Mouse (Mus musculus) forebrain, embryonic 14.5 days (tissue): ENCODE data around the gene Hmgb2. TPM values are rescaled to one million over a fixed set of nuclear protein-coding genes. Genes with fewer than 3 reads are reported as not detected.
A peak's percentile ranks its signal among the peaks of the same experiment; 100 is the strongest.

Source experiments
- ATAC-seq: fragments of 200-750 bp; cut with Nextera tagmentation; 2 replicates; pipeline ENCODE4 v1.8.0; 2017; ENCODE audit warnings: mild to moderate bottlenecking, moderate library complexity
- DNase-seq: peaks from one replicate; pipeline ENCODE4 v3.0.0-alpha.2; 2015; ENCODE audit warnings: low spot score
- H3K27ac ChIP-seq: fragments of 300-500 bp; sonication (generic); 2 replicates; pipeline ENCODE4 v1.5.1; 2014; ENCODE audit warnings: low read depth, mild to moderate bottlenecking, control low read depth, low read length, moderate library complexity
- H3K27me3 ChIP-seq: fragments of 300-500 bp; sonication (generic); replicated peaks from 2 replicates; pipeline ENCODE4 v1.6.1; 2014; ENCODE audit warnings: low read length, control low read depth, mixed read lengths; ENCODE audit not compliant: control insufficient read depth, insufficient read depth
- H3K36me3 ChIP-seq: fragments of 300-500 bp; sonication (generic); 2 replicates; pipeline ENCODE4 v1.6.1; 2014; ENCODE audit warnings: low read length, control low read depth; ENCODE audit not compliant: control insufficient read depth, insufficient read depth
- H3K4me1 ChIP-seq: fragments of 300-500 bp; sonication (generic); 2 replicates; pipeline ENCODE4 v1.6.1; 2014; ENCODE audit warnings: antibody characterized with exemption, low read length, control low read depth; ENCODE audit not compliant: control insufficient read depth, insufficient read depth
- H3K4me2 ChIP-seq: fragments of 300-500 bp; sonication (generic); 2 replicates; pipeline ENCODE4 v1.6.1; 2014; ENCODE audit warnings: mild to moderate bottlenecking, control low read depth, low read length
- H3K4me3 ChIP-seq: fragments of 300-500 bp; sonication (generic); 2 replicates; pipeline ENCODE4 v1.5.1; 2014; ENCODE audit warnings: low read depth, low read length, control low read depth
- H3K9ac ChIP-seq: fragments of 300-500 bp; sonication (generic); 2 replicates; pipeline ENCODE4 v1.6.1; 2014; ENCODE audit warnings: mild to moderate bottlenecking, low read length, control low read depth, moderate library complexity
- H3K9me3 ChIP-seq: fragments of 300-500 bp; sonication (generic); replicated peaks from 2 replicates; pipeline ENCODE4 v1.6.1; 2016; ENCODE audit warnings: low read length, control low read depth, mixed read lengths; ENCODE audit not compliant: control insufficient read depth
- WGBS: fragments of 180-500 bp; shearing (Covaris S2); extraction: QIAGEN DNeasy Blood & Tissue Kit; methylation state at CpG from one replicate; pipeline ENCODE4 v1.1.7; 2014; 5-methylcytosine and 5-hydroxymethylcytosine counted together
- polyA plus RNA-seq: library from polyadenylated mRNA; unstranded; fragments of >200 nt; fragmentation: Nextera tagmentation; extraction: Ambion mirVana; gene quantifications from 2 replicates; pipeline ENCODE4 v1.2.1, GENCODE M21; 2014

The Hmgb2 gene
- polyA plus RNA-seq, 1 experiment from 2014 or later: 201 TPM

- no peak overlapping the region for H3K9ac ChIP-seq
- H3K27me3 ChIP-seq: no peaks in the 10 kb centered on the region
- H3K4me3 ChIP-seq: no peak overlapping the region
- H3K4me1 ChIP-seq: no peaks in the 10 kb centered on the region
- H3K36me3 ChIP-seq: peaks cover 28% of the 10 kb centered on the region; the same call in 1 of the 2 replicates
- no peak overlapping the region for H3K4me2 ChIP-seq
- H3K27ac ChIP-seq: no peak overlapping the region
- WGBS: 88% methylated on average over 3 of the region's 3 CpGs
- ATAC-seq (no peak), DNase-seq (no peak)
- no peaks in the 10 kb centered on the region for H3K9me3 ChIP-seq
These were observed 6.0 kb downstream of the Hmgb2 start for GRCm38 (mm10) chr8:57517723-57518122.

GRCm38 (mm10) chr8:57520186-57520786 is 8.6 kb downstream of the Hmgb2 start:
- no peak overlapping the region for H3K4me3 ChIP-seq
- WGBS: 87% methylated on average over 12 of the region's 12 CpGs
- no peak overlapping the region for H3K27ac ChIP-seq
- DNase-seq (no peak), ATAC-seq (no peak)
- H3K9me3 ChIP-seq: no peaks in the 10 kb centered on the region
- no peak overlapping the region for H3K9ac ChIP-seq
- peaks cover 17% of the 10 kb centered on the region; the same call in 1 of the 2 replicates for H3K36me3 ChIP-seq
- H3K4me1 ChIP-seq: no peaks in the 10 kb centered on the region
- H3K27me3 ChIP-seq: no peaks in the 10 kb centered on the region
- H3K4me2 ChIP-seq: no peak overlapping the region

- 92% methylated on average over 1 of the region's 1 CpGs for WGBS
- Histone ChIP-seq H3K4me3 (no peak overlapping the region), H3K4me2 (no peak overlapping the region), H3K27me3 (no peaks in the 10 kb centered on the region), H3K4me1 (no peaks in the 10 kb centered on the region), H3K27ac (no peak overlapping the region), H3K9me3 (no peaks in the 10 kb centered on the region), H3K36me3 (no peaks in the 10 kb centered on the region), H3K9ac (no peak overlapping the region)
- DNase-seq: no peak
- no peak for ATAC-seq
These were observed 16.3 kb downstream of the Hmgb2 start for GRCm38 (mm10) chr8:57528036-57528435.

GRCm38 (mm10) chr8:57530238-57530637 is 18.5 kb downstream of the Hmgb2 start:
- Histone ChIP-seq H3K27ac (no peak overlapping the region), H3K27me3 (no peaks in the 10 kb centered on the region), H3K4me1 (no peaks in the 10 kb centered on the region), H3K36me3 (0 out of 2 replicates have a peak, but pooled peaks cover 4% of the 10 kb centered on the region), H3K9me3 (no peaks in the 10 kb centered on the region), H3K4me2 (no peak overlapping the region), H3K4me3 (no peak overlapping the region), H3K9ac (no peak overlapping the region)
- ATAC-seq: no peak
- 89% methylated on average over 13 of the region's 13 CpGs for WGBS
- no peak for DNase-seq

GRCm38 (mm10) chr8:57530666-57531349 is 19.1 kb downstream of the Hmgb2 start:
- Histone ChIP-seq H3K4me3 (no peak overlapping the region), H3K9me3 (no peaks in the 10 kb centered on the region), H3K4me2 (no peak overlapping the region), H3K4me1 (no peaks in the 10 kb centered on the region), H3K9ac (no peak overlapping the region), H3K27me3 (no peaks in the 10 kb centered on the region), H3K36me3 (peaks cover 5% of the 10 kb centered on the region; the same call in 1 of the 2 replicates), H3K27ac (no peak overlapping the region)
- ATAC-seq (peak; percentile 84), DNase-seq (peak; percentile 90)
- WGBS: 29% methylated on average over 15 of the region's 15 CpGs

GRCm38 (mm10) chr8:57532223-57532622 is 20.5 kb downstream of the Hmgb2 start:
- no peak overlapping the region for H3K27ac ChIP-seq
- DNase-seq (peak; percentile 55), ATAC-seq (peak; percentile 45; the same call in 1 of the 2 replicates)
- no peak overlapping the region for H3K9ac ChIP-seq
- H3K27me3 ChIP-seq: no peaks in the 10 kb centered on the region
- H3K4me3 ChIP-seq: no peak overlapping the region
- no peak overlapping the region for H3K4me2 ChIP-seq
- H3K36me3 ChIP-seq: peaks cover 11% of the 10 kb centered on the region; the same call in 1 of the 2 replicates
- no peaks in the 10 kb centered on the region for H3K4me1 ChIP-seq
- no peaks in the 10 kb centered on the region for H3K9me3 ChIP-seq
- 58% methylated on average over 2 of the region's 2 CpGs for WGBS

GRCm38 (mm10) chr8:57533106-57533505 is 21.4 kb downstream of the Hmgb2 start:
- no peaks in the 10 kb centered on the region for H3K9me3 ChIP-seq
- H3K4me3 ChIP-seq: no peak overlapping the region
- no peak overlapping the region for H3K4me2 ChIP-seq
- H3K4me1 ChIP-seq: no peaks in the 10 kb centered on the region
- no peak for ATAC-seq
- 90% methylated on average over 4 of the region's 4 CpGs for WGBS
- H3K36me3 ChIP-seq: peaks cover 11% of the 10 kb centered on the region; the same call in 1 of the 2 replicates
- DNase-seq: no peak
- H3K27ac ChIP-seq: no peak overlapping the region
- no peak overlapping the region for H3K9ac ChIP-seq
- H3K27me3 ChIP-seq: no peaks in the 10 kb centered on the region

GRCm38 (mm10) chr8:57534495-57534894 is 22.8 kb downstream of the Hmgb2 start:
- peaks cover 11% of the 10 kb centered on the region; the same call in 1 of the 2 replicates for H3K36me3 ChIP-seq
- H3K27ac ChIP-seq: no peak overlapping the region
- H3K4me2 ChIP-seq: no peak overlapping the region
- WGBS: 91% methylated on average over 4 of the region's 4 CpGs
- DNase-seq (no peak), ATAC-seq (no peak)
- H3K9me3 ChIP-seq: no peaks in the 10 kb centered on the region
- H3K4me3 ChIP-seq: no peak overlapping the region
- no peaks in the 10 kb centered on the region for H3K4me1 ChIP-seq
- H3K9ac ChIP-seq: no peak overlapping the region
- no peaks in the 10 kb centered on the region for H3K27me3 ChIP-seq

GRCm38 (mm10) chr8:57536167-57536566 is 24.5 kb downstream of the Hmgb2 start:
- Histone ChIP-seq H3K36me3 (peaks cover 11% of the 10 kb centered on the region; the same call in 1 of the 2 replicates), H3K4me1 (no peaks in the 10 kb centered on the region), H3K9ac (no peak overlapping the region), H3K4me3 (no peak overlapping the region), H3K9me3 (no peaks in the 10 kb centered on the region), H3K4me2 (no peak overlapping the region), H3K27me3 (no peaks in the 10 kb centered on the region), H3K27ac (no peak overlapping the region)
- DNase-seq (no peak), ATAC-seq (no peak)
- WGBS: 94% methylated on average over 6 of the region's 6 CpGs
